Mouse (Mus musculus) cerebellum, postnatal 10 days (tissue): ENCODE measurements around the gene Zfp609.
"Not testable (repeated sequence)": the region's sequence is repeated elsewhere in the genome, so short reads cannot be mapped to it uniquely, and the experiment has no call there.

Source experiments
- DNase-seq, 2 experiments: peaks; one replicate each; pipeline ENCODE4 v3.0.0; 2021; ENCODE audit warnings: mixed read lengths in 2 of 2

Zfp609 gene

DNA sequence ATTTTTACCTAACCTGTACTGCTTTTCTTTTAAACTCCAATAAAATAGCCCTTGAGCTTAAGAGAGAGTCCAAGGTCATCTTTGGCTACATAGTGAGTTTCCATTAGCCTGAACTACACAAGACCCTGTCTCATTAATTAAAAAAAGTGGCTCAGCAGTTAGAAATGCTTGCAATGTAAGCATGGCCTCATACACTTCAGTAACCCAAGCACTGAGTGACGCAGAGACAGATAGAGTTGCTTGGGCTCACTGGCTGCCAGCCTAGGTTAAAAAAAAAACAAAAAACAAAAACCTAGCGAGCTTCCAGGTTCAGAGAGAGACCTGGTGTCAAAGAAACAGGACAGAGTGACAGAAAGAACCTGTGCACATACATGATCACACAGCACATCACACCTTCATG is 14.5 kb downstream of the Zfp609 start:
- DNase-seq, result no peak

DNA sequence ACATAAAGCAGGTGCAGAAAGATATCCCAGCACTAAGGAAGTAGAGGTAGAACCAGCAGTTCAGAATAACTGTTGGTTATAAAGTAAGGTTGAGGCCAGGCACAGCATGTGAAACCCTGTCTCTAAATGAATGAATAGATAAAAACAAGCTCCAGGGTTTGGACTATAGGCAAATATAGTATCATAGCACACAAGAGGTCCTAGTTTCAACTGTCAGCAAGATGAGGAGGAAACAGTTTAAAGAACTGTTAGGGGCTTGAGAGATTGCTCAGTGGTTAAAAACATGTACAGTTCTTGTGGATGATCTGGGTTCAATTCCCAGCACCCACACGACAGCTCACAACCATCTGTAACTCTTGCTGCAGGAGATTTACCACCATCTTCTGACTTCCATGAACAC is 15.6 kb downstream of the Zfp609 start:
- no peak for DNase-seq

DNA sequence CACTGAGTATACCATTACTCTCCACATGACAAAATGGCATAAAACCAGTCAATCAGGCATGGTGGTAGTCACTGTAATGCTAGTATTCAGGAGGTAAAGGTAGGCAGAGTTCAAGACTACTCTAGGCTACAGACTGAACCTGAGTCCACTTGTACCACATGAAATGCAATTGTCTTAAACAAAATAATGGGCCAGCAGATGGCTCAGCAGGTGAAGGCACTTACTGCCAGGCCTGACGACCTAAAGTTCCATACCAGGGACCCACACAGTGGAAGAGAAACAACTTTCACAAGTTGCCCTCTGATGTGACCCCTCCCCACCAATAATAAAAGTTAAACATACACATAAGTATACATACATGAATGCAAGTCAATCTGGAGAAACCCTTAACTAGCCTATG is 19.5 kb downstream of the Zfp609 start:
- DNase-seq, result no peak

DNA sequence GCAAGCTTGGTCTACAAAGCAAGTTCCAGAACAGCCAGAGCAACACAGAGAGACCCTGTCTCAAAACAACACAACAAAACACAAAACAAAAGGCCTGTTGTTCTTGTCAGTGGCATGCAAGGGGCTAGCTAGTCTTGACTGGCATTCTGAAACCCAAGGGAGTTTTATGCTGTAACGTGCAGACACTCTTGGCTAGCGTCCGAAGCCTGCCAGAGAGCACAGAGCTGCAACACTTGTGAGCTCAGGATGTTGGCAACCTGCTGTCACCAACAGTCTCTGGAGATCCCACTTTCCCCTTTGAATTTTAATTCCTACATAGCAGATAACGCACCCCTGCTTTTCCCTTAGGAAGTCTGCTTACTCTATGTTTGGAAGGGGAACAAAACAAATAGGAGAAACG is 20.1 kb downstream of the Zfp609 start:
- DNase-seq, result peak in 1 of 2 experiments; percentile 53

GRCm38 (mm10) chr9:65799770-65800169 is 27.6 kb downstream of the Zfp609 start:
- DNase-seq, result peak in 1 of 2 experiments; percentile 18

DNA sequence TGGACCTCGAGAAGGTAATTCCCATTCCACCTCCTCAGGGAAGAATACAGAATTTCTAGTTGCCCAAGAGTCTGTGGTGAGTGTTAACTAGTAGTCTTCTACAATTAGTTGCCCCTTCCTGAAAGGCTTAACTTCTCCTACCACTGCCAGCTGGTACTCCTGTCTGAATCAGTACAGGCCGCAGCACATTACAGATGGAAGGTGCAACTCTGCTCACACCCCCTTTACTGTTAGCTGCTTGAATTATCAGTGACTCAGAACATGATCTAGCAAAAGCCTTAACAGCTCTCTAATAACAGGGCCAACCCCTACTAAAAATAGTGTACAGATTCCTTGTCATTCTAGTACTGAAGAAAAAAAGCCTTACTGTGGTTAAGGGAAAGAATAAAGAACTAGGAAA is 31.7 kb downstream of the Zfp609 start:
- no peak for DNase-seq

DNA sequence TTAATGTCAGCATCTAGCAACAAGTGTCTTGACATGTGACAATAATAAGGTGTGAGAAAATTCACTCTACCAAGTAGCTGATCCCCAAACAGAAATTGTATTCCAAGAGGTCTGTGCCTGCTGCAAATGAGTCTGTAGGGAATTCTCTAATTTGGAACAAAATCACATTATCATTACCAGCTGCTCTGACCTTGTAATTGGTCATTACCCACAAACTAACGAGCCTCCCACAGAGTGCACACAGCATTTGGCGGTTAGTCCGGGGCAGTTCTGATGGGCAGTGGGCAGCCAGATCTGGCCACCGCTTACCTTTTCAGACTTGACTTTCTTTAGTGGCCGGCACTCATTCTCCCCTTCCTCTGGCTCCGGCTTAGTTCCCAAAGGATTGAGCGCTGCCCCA is 33.1 kb downstream of the Zfp609 start:
- DNase-seq, result peak in 1 of 2 experiments; percentile 27

DNA sequence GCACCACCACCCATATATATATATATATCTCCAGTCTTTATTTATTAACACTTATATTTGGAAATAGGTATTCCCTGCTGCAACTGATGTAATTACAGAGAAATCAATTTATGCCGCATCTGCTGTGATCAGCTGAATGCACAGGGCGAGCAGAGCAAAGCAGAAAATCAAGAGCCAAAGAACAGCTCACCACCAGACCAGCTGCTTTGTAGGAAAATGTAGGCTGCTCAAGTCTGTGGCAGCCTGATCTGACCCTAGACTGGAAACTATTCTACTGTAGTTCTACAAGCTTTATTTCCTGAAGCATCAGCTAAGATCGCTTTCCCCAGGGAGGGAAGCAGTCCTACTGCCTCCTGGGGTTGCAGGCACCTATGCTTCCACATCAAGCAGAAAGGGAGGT is 33.9 kb downstream of the Zfp609 start:
- DNase-seq, result no peak

DNA sequence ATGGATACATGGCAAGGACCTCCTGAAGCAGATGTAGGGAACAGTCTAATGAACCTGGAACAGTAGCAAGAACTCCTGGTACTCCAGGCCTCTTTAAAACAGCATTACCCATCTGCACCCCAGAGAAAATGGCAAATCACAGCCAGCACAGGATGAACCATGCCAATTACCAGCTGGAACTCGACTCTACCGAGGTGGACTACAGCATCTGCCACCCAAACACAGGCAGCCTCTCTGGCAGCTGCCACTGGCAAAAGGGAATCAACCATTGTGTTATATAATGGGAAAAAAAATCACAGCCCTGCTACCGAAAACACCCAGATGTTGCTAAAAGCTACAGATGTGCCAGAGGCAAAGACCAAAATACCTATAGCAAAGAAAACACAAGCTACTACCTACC is 34.3 kb downstream of the Zfp609 start:
- peak; percentile 70 to 82 for DNase-seq

- DNase-seq, result no peak
These were observed 35.5 kb downstream of the Zfp609 start for GRCm38 (mm10) chr9:65791846-65792245.

- peak; percentile 32 to 48 for DNase-seq
These were observed 36.3 kb downstream of the Zfp609 start for GRCm38 (mm10) chr9:65791106-65791505.

DNA sequence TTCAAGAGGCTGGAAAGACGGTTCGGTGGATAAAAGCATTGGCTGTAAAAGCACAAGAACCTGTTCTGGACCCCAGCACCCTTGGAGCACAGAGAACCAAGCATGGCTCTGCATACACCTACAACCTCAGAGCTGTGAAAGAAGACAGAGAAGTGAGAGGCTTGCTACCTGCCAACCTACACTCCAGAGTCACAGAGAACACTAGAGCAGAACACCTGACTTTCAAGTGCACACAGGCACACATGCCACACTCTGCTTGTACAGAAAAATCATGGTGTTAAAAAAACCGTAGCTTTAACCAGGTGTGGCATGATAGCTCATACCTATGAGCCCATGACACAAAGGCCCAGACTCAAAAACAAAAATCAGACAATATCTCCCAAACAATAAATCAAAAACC is 37.6 kb downstream of the Zfp609 start:
- DNase-seq, result no peak

GRCm38 (mm10) chr9:65788556-65788955 is 38.8 kb downstream of the Zfp609 start:
- DNase-seq, result peak; percentile 37 to 45

DNA sequence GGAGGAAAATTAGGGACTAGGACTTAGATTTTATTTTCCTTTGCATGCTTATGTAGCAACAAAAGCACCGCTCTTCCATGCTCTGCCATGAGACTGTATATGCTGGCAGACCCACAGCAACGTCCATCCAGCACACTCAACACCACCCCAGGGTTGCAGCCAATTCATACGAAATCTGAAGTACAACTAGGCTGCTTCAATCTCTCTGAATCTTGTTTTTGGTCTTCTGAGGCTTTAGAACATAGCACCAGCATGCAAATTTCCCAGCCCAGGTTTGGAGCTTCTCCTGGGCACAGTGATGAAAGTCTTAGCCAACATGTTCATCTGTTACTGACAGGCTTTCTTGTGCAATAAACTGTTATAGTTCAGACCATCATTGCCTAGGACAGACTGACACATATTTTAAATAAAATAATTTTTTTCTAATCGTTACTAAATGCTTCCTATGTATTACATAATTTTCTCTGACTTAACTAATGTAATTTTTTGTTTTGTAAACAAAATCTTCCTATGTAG is 39.5 kb downstream of the Zfp609 start:
- peak in 1 of 2 experiments; percentile 39 for DNase-seq

- DNase-seq, result peak; percentile 82 to 84
These were observed 40.2 kb downstream of the Zfp609 start for GRCm38 (mm10) chr9:65786885-65787787.

DNA sequence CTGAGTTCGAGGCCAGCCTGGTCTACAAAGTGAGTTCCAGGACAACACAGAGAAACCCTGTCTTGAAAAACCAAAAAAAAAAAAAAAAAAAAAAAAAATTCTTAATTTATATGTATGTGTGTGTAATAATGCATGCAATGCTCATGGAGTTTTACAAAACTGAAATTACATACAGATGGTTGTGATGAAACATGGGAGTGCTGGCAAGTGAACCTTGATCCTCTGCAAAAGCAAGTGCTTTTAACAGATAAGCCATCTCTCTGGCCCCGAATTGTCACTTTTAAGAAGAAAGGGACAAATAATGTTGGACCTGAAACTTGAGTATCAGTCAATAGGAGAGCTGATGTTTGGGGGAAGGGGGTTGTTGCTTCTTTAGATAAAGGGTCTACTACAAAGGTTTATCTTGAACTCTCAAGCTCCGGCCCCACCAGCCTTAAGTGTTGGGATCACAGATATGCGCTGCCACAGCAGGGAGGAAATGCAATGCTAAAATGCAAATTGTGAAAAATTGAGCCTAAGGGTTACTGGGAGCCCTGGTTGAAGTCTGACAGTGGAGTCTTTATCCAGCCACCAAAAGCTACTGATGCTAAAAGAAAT is 41.5 kb downstream of the Zfp609 start:
- DNase-seq, result no peak

DNA sequence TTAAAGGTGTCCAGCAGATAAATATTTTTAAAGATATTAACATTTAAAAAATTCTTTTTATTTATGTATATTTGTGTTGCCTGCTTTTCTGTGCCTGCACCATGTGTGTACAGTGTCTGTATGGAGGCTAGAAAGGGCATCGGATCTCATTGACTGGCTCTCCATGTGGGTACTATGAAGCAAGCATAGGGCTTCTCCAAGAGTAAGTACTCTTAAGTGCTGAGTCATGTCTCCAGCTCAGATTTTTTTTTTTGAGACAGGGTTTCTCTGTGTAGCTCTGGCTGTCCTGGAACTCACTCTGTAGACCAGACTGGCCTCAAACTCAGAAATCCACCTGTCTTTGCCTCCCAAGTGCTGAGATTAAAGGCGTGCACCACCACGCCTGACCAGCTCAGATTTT is 47.7 kb downstream of the Zfp609 start:
- not testable (repeated sequence) for DNase-seq

- no peak for DNase-seq
These were observed 50.4 kb downstream of the Zfp609 start for GRCm38 (mm10) chr9:65776874-65777432.

- no peak for DNase-seq
These were observed 51.1 kb downstream of the Zfp609 start for GRCm38 (mm10) chr9:65776137-65776872.

- DNase-seq, result no peak
These were observed 53.6 kb downstream of the Zfp609 start for GRCm38 (mm10) chr9:65773783-65774182.

- no peak for DNase-seq
These were observed 56.2 kb downstream of the Zfp609 start for GRCm38 (mm10) chr9:65771011-65771664.

- no peak for DNase-seq
These were observed 64.6 kb downstream of the Zfp609 start for GRCm38 (mm10) chr9:65762728-65763127.
